ENCODE assay signal across 9 mouse cellular contexts in the genomic region with DNA sequence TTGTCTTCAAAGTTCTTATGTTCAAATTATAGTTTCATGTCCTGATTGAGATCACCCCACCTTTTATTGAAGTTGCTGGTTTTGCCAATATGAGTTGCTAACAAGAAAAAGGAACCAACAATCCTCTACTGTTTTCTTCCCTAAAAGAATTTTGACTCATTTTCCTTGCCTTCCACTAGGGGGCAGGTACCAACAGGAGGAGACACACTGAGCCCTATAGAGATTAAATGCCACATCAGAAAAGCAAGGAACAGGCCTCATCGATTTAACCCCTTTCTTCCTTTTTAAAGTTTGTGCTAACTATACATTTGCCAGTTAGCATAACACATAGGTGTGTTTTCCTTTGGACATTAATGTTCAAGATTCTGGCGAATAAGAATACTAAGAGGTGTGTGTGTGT. TPM values are rescaled to one million over a fixed set of nuclear protein-coding genes. Genes with fewer than 3 reads are reported as not detected.
DNase-seq lines count a peak whose midpoint lies in the region; ATAC-seq and TF ChIP-seq lines count a peak whose summit lies in the region.
"Had no signal": no experiment of that assay in that cellular context is flagged by ENCODE, and none has a peak within 500 bp of the region (broad histone marks: within the 10 kb centered on the region; RNA-seq: fewer than 3 reads in every experiment).

No protein-coding gene starts in this region.

- no peaks in the 10 kb centered on the region for H3K36me3 ChIP-seq in hindbrain, embryonic 16.5 days (ENCODE audit: control insufficient read depth, insufficient read depth, low read length)
- no peaks in the 10 kb centered on the region for H3K36me3 ChIP-seq in hindbrain, embryonic 13.5 days
- H3K36me3 ChIP-seq in liver, embryonic 13.5 days = no peaks in the 10 kb centered on the region
- H3K36me3 ChIP-seq: limb, embryonic 15.5 days had no signal

- H3K4me3 ChIP-seq in hindbrain, embryonic 16.5 days (ENCODE audit: low read length) = no peak overlapping the region
- H3K4me3 ChIP-seq in hindbrain, embryonic 13.5 days = no peak overlapping the region
- H3K4me3 ChIP-seq in bone marrow, adult 2 months (replicated peaks; ENCODE audit: control insufficient read depth, low read depth, low read length) = no peak overlapping the region
- H3K4me3 ChIP-seq in liver, embryonic 13.5 days (replicated peaks) = 0 out of 2 replicates have a peak overlapping the region, but pooled peaks have one; percentile 55
- H3K4me3 ChIP-seq: limb, embryonic 15.5 days had no signal

- peak; percentile 60; the same call in 1 of the 2 replicates for ATAC-seq in hindbrain, embryonic 16.5 days
- ATAC-seq in hindbrain, embryonic 13.5 days (ENCODE audit: low FRiP score) = no peak; the same call in 1 of the 2 replicates
- no peak for ATAC-seq in liver, embryonic 13.5 days (ENCODE audit: low read depth)

- H3K4me2 ChIP-seq in hindbrain, embryonic 16.5 days (ENCODE audit: low read length) = no peak overlapping the region
- H3K4me2 ChIP-seq in hindbrain, embryonic 13.5 days = no peak overlapping the region
- H3K4me2 ChIP-seq in liver, embryonic 13.5 days = 0 out of 2 replicates have a peak overlapping the region, but pooled peaks have one; percentile 26
- H3K4me2 ChIP-seq: limb, embryonic 15.5 days had no signal

- H3K9ac ChIP-seq in hindbrain, embryonic 16.5 days (ENCODE audit: low read depth, low read length) = no peak overlapping the region
- H3K9ac ChIP-seq in hindbrain, embryonic 13.5 days = no peak overlapping the region
- H3K9ac ChIP-seq in liver, embryonic 13.5 days = no peak overlapping the region
- H3K9ac ChIP-seq: limb, embryonic 15.5 days had no signal

- 63% methylated on average over 2 of the region's 2 CpGs for WGBS in hindbrain, embryonic 16.5 days
- 49% methylated on average over 2 of the region's 2 CpGs for WGBS in hindbrain, embryonic 13.5 days
- WGBS in bone marrow, adult 2 months = 24% methylated on average over 2 of the region's 2 CpGs
- WGBS in liver, embryonic 13.5 days (ENCODE audit: insufficient replicate concordance) = 26% methylated on average over 2 of the region's 2 CpGs

- H3K9me3 ChIP-seq in hindbrain, embryonic 16.5 days (ENCODE audit: control insufficient read depth, low read length) = no peaks in the 10 kb centered on the region
- no peaks in the 10 kb centered on the region for H3K9me3 ChIP-seq in hindbrain, embryonic 13.5 days
- no peaks in the 10 kb centered on the region for H3K9me3 ChIP-seq in liver, embryonic 13.5 days (replicated peaks)
- H3K9me3 ChIP-seq: limb, embryonic 15.5 days had no signal

- 0 out of 2 replicates have a peak, but pooled peaks have one; percentile 35 for TF ChIP-seq CTCF in bone marrow, adult 2 months (IDR thresholded peaks at IDR 0.05; ENCODE audit: control insufficient read depth, insufficient read depth, low read length)

- no peak overlapping the region for H3K27ac ChIP-seq in hindbrain, embryonic 16.5 days (ENCODE audit: low read depth, low read length)
- H3K27ac ChIP-seq in hindbrain, embryonic 13.5 days = no peak overlapping the region
- H3K27ac ChIP-seq in bone marrow, adult 2 months (ENCODE audit: control insufficient read depth, insufficient read depth, low read depth, low read length, poor library complexity) = no peak overlapping the region
- no peak overlapping the region for H3K27ac ChIP-seq in liver, embryonic 13.5 days
- H3K27ac ChIP-seq: limb, embryonic 15.5 days had no signal

- DNase-seq in B cell, adult 2 months = peak; percentile 30
- no peak for DNase-seq in liver, embryonic 13.5 days
- DNase-seq in testis, postnatal 14 days (ENCODE audit: low spot score) = no peak
- DNase-seq in yolk sac, embryonic 10.5 days (ENCODE audit: low spot score) = no peak
- DNase-seq in urinary bladder, postnatal 36 days (ENCODE audit: low spot score in 2 of 2) = no peak

- no peaks in the 10 kb centered on the region for H3K27me3 ChIP-seq in hindbrain, embryonic 16.5 days (replicated peaks; ENCODE audit: control insufficient read depth, insufficient read depth, low read length)
- no peaks in the 10 kb centered on the region for H3K27me3 ChIP-seq in hindbrain, embryonic 13.5 days
- no peaks in the 10 kb centered on the region for H3K27me3 ChIP-seq in liver, embryonic 13.5 days
- H3K27me3 ChIP-seq: limb, embryonic 15.5 days had no signal

- no peaks in the 10 kb centered on the region for H3K4me1 ChIP-seq in hindbrain, embryonic 16.5 days (ENCODE audit: control insufficient read depth, insufficient read depth, low read depth, low read length)
- H3K4me1 ChIP-seq in hindbrain, embryonic 13.5 days (replicated peaks) = no peaks in the 10 kb centered on the region
- H3K4me1 ChIP-seq in bone marrow, adult 2 months (ENCODE audit: control insufficient read depth, insufficient read depth, low read length) = no peaks in the 10 kb centered on the region; the same call in 1 of the 2 replicates
- H3K4me1 ChIP-seq in liver, embryonic 13.5 days (replicated peaks) = peaks cover 27% of the 10 kb centered on the region
- H3K4me1 ChIP-seq: limb, embryonic 15.5 days had no signal

- no peak for TF ChIP-seq POLR2A in bone marrow, adult 2 months (IDR thresholded peaks at IDR 0.05; ENCODE audit: borderline replicate concordance, control insufficient read depth, low read depth, low read length)

RNA-seq across cellular contexts. Expression of gene Cd200r1, which starts 2.4 kb away (rescaled TPM):
- 0.31 and 0.96 TPM in 2 replicates for polyA plus RNA-seq in hindbrain, embryonic 16.5 days (2015; fragmentation: Nextera tagmentation; extraction: Ambion mirVana)
- polyA plus RNA-seq in hindbrain, embryonic 13.5 days (2015; fragmentation: Nextera tagmentation; extraction: Ambion mirVana) = 0.58 and 0.87 TPM in 2 replicates
- polyA plus RNA-seq in bone marrow, adult 2 months (2011; ENCODE audit: insufficient read depth, insufficient read length, low replicate concordance, missing spikeins) = 1.6 and 5.3 TPM in 2 replicates
- 3.2 and 4.0 TPM in 2 replicates for polyA plus RNA-seq in liver, embryonic 13.5 days (2015; fragmentation: Nextera tagmentation; extraction: Ambion mirVana)

RNA-seq across cellular contexts. Expression of gene Gtpbp8, which starts 21.8 kb away (rescaled TPM):
- 35.4 and 36.2 TPM in 2 replicates for polyA plus RNA-seq in hindbrain, embryonic 16.5 days (2015; fragmentation: Nextera tagmentation; extraction: Ambion mirVana)
- 37.8 and 40.2 TPM in 2 replicates for polyA plus RNA-seq in hindbrain, embryonic 13.5 days (2015; fragmentation: Nextera tagmentation; extraction: Ambion mirVana)
- 4.4 and 8.4 TPM in 2 replicates for polyA plus RNA-seq in bone marrow, adult 2 months (2011; ENCODE audit: insufficient read depth, insufficient read length, low replicate concordance, missing spikeins)
- 24.0 and 26.4 TPM in 2 replicates for polyA plus RNA-seq in liver, embryonic 13.5 days (2015; fragmentation: Nextera tagmentation; extraction: Ambion mirVana)

RNA-seq across cellular contexts. Expression of gene Cd200r4, which starts 43.6 kb away (rescaled TPM):
- polyA plus RNA-seq in hindbrain, embryonic 16.5 days (2015; fragmentation: Nextera tagmentation; extraction: Ambion mirVana) = not detected in 2 replicates
- not detected in 2 replicates for polyA plus RNA-seq in hindbrain, embryonic 13.5 days (2015; fragmentation: Nextera tagmentation; extraction: Ambion mirVana)
- 1.2 TPM in 1 of 2 replicates, not detected in the other for polyA plus RNA-seq in bone marrow, adult 2 months (2011; ENCODE audit: insufficient read depth, insufficient read length, low replicate concordance, missing spikeins)
- polyA plus RNA-seq in liver, embryonic 13.5 days (2015; fragmentation: Nextera tagmentation; extraction: Ambion mirVana) = 0.37 and 0.75 TPM in 2 replicates

RNA-seq across cellular contexts. Expression of gene Nepro, which starts 43.9 kb away (rescaled TPM):
- polyA plus RNA-seq in hindbrain, embryonic 16.5 days (2015; fragmentation: Nextera tagmentation; extraction: Ambion mirVana) = 3.2 and 4.7 TPM in 2 replicates
- 4.9 and 5.0 TPM in 2 replicates for polyA plus RNA-seq in hindbrain, embryonic 13.5 days (2015; fragmentation: Nextera tagmentation; extraction: Ambion mirVana)
- polyA plus RNA-seq in bone marrow, adult 2 months (2011; ENCODE audit: insufficient read depth, insufficient read length, low replicate concordance, missing spikeins) = 4.4 and 4.6 TPM in 2 replicates
- polyA plus RNA-seq in liver, embryonic 13.5 days (2015; fragmentation: Nextera tagmentation; extraction: Ambion mirVana) = 3.8 and 4.1 TPM in 2 replicates

Comparison
In these comparisons a context has a peak if more than half of its experiments do, and no peak if none do; other contexts are left out.
1. DNase-seq: peak in B cell, adult 2 months (2 of 2); none in liver, embryonic 13.5 days (single experiment), testis, postnatal 14 days (single experiment), yolk sac, embryonic 10.5 days (single experiment) and urinary bladder, postnatal 36 days (0 of 2).